ENCODE assay signal across 25 mouse cellular contexts in genomic region chr7:96617371-96617770, GRCm38 (mm10).
DNase-seq lines count a peak whose midpoint lies in the region; ATAC-seq and TF ChIP-seq lines count a peak whose summit lies in the region.
"Had no signal": no experiment of that assay in that cellular context is flagged by ENCODE, and none has a peak within 500 bp of the region (broad histone marks: within the 10 kb centered on the region; RNA-seq: fewer than 3 reads in every experiment).

No protein-coding gene starts in this region.

- 0 out of 2 replicates have a peak, but pooled peaks have one; percentile 2 for TF ChIP-seq CTCF in intestine, postnatal 0 days (IDR thresholded peaks at IDR 0.05; ENCODE audit: low read depth)
- no peak for TF ChIP-seq CTCF in kidney, adult 2 months (conservative IDR thresholded peaks at IDR 0.05; ENCODE audit: insufficient read depth, insufficient read length, low read depth, low read length)

- peak; percentile 72 for DNase-seq in midbrain, embryonic 11.5 days (ENCODE audit: low spot score, missing footprints)
- no peak for DNase-seq in limb, embryonic 10.5 days (ENCODE audit: low spot score)
- no peak for DNase-seq in kidney, adult 2 months
- DNase-seq: adrenal gland, adult 8-10 months; adrenal gland, postnatal 36 days; B cell, adult 2 months; cerebellum, adult 11-12 months; cerebellum, adult 2 months; cerebellum, adult 9-10 months; cerebellum, postnatal 10 days; cerebellum, postnatal 25 days had no signal

- no peaks in the 10 kb centered on the region for H3K27me3 ChIP-seq in intestine, postnatal 0 days (replicated peaks; ENCODE audit: control insufficient read depth, insufficient read depth, low read length)
- H3K27me3 ChIP-seq in intestine, embryonic 15.5 days (replicated peaks): no peaks in the 10 kb centered on the region
- no peaks in the 10 kb centered on the region for H3K27me3 ChIP-seq in midbrain, embryonic 11.5 days (ENCODE audit: control insufficient read depth, insufficient read depth, low read length)
- H3K27me3 ChIP-seq in midbrain, embryonic 16.5 days (ENCODE audit: control insufficient read depth, insufficient read depth, low read depth, low read length): no peaks in the 10 kb centered on the region
- H3K27me3 ChIP-seq in limb, embryonic 10.5 days (ENCODE audit: low read depth, poor library complexity, severe bottlenecking): peaks cover 4% of the 10 kb centered on the region; the same call in 1 of the 2 replicates
- H3K27me3 ChIP-seq in kidney, adult 2 months (replicated peaks; ENCODE audit: control insufficient read depth, insufficient read depth, low read length): no peaks in the 10 kb centered on the region
- H3K27me3 ChIP-seq: CH12.LX; embryonic facial prominence, embryonic 13.5 days; embryonic facial prominence, embryonic 15.5 days; forebrain, embryonic 12.5 days had no signal

- H3K4me2 ChIP-seq in intestine, postnatal 0 days (replicated peaks; ENCODE audit: low read depth): no peak overlapping the region
- H3K4me2 ChIP-seq in intestine, embryonic 15.5 days (replicated peaks): no peak overlapping the region
- H3K4me2 ChIP-seq in midbrain, embryonic 11.5 days: no peak overlapping the region
- no peak overlapping the region for H3K4me2 ChIP-seq in midbrain, embryonic 16.5 days (ENCODE audit: low read length)
- H3K4me2 ChIP-seq: embryonic facial prominence, embryonic 13.5 days; embryonic facial prominence, embryonic 15.5 days; forebrain, embryonic 12.5 days had no signal

- H3K9me3 ChIP-seq in intestine, postnatal 0 days (ENCODE audit: control insufficient read depth): no peaks in the 10 kb centered on the region
- no peaks in the 10 kb centered on the region for H3K9me3 ChIP-seq in intestine, embryonic 15.5 days
- no peaks in the 10 kb centered on the region for H3K9me3 ChIP-seq in midbrain, embryonic 11.5 days (ENCODE audit: control insufficient read depth, low read length)
- no peaks in the 10 kb centered on the region for H3K9me3 ChIP-seq in midbrain, embryonic 16.5 days (replicated peaks; ENCODE audit: control insufficient read depth, low read length, poor library complexity, severe bottlenecking)
- no peaks in the 10 kb centered on the region for H3K9me3 ChIP-seq in limb, embryonic 10.5 days (replicated peaks)
- H3K9me3 ChIP-seq: embryonic facial prominence, embryonic 13.5 days; embryonic facial prominence, embryonic 15.5 days; forebrain, embryonic 10.5 days; forebrain, embryonic 12.5 days had no signal

- 76% methylated on average over 2 of the region's 2 CpGs for WGBS in intestine, postnatal 0 days
- WGBS in intestine, embryonic 15.5 days: 52% methylated on average over 2 of the region's 2 CpGs
- WGBS in midbrain, embryonic 11.5 days: 78% methylated on average over 2 of the region's 2 CpGs
- 72% methylated on average over 2 of the region's 2 CpGs for WGBS in midbrain, embryonic 16.5 days
- 93% methylated on average over 2 of the region's 2 CpGs for WGBS in limb, embryonic 10.5 days
- 86% methylated on average over 2 of the region's 2 CpGs for WGBS in kidney, adult 2 months

- H3K36me3 ChIP-seq in intestine, postnatal 0 days (ENCODE audit: control insufficient read depth, insufficient read depth): no peaks in the 10 kb centered on the region
- H3K36me3 ChIP-seq in intestine, embryonic 15.5 days: no peaks in the 10 kb centered on the region
- H3K36me3 ChIP-seq in midbrain, embryonic 11.5 days (ENCODE audit: control insufficient read depth, insufficient read depth, low read length): no peaks in the 10 kb centered on the region
- no peaks in the 10 kb centered on the region for H3K36me3 ChIP-seq in midbrain, embryonic 16.5 days (ENCODE audit: control insufficient read depth, insufficient read depth, low read length)
- no peaks in the 10 kb centered on the region for H3K36me3 ChIP-seq in limb, embryonic 10.5 days
- no peaks in the 10 kb centered on the region for H3K36me3 ChIP-seq in kidney, adult 2 months (ENCODE audit: control insufficient read depth, insufficient read depth, low read length)
- H3K36me3 ChIP-seq: embryonic facial prominence, embryonic 13.5 days; embryonic facial prominence, embryonic 15.5 days; forebrain, embryonic 10.5 days; forebrain, embryonic 12.5 days; G1E had no signal

- H3K9ac ChIP-seq in intestine, postnatal 0 days (ENCODE audit: low read depth, low read length): no peak overlapping the region
- no peak overlapping the region for H3K9ac ChIP-seq in intestine, embryonic 15.5 days
- no peak overlapping the region for H3K9ac ChIP-seq in midbrain, embryonic 11.5 days (ENCODE audit: low read length)
- H3K9ac ChIP-seq in midbrain, embryonic 16.5 days (ENCODE audit: low read depth, low read length): no peak overlapping the region
- H3K9ac ChIP-seq: embryonic facial prominence, embryonic 13.5 days; embryonic facial prominence, embryonic 15.5 days; forebrain, embryonic 12.5 days had no signal

- ATAC-seq in intestine, postnatal 0 days: no peak
- ATAC-seq in intestine, embryonic 15.5 days: no peak
- ATAC-seq in midbrain, embryonic 11.5 days (ENCODE audit: low FRiP score): no peak
- ATAC-seq in midbrain, embryonic 16.5 days: no peak
- no peak for ATAC-seq in activated CD4-positive, CD25-positive, alpha-beta regulatory T cell, adult 4 months
- ATAC-seq: CD4-positive, CD25-positive, alpha-beta regulatory T cell, adult 4 months; forebrain, embryonic 14.5 days; forebrain, embryonic 16.5 days had no signal

- H3K27ac ChIP-seq in intestine, postnatal 0 days (ENCODE audit: low read depth, low read length): no peak overlapping the region
- no peak overlapping the region for H3K27ac ChIP-seq in intestine, embryonic 15.5 days
- H3K27ac ChIP-seq in midbrain, embryonic 11.5 days (ENCODE audit: low read depth, low read length): no peak overlapping the region
- H3K27ac ChIP-seq in midbrain, embryonic 16.5 days (ENCODE audit: low read length): no peak overlapping the region
- 0 out of 2 replicates have a peak overlapping the region, but pooled peaks have one; percentile 9 for H3K27ac ChIP-seq in limb, embryonic 10.5 days
- H3K27ac ChIP-seq in kidney, adult 2 months (ENCODE audit: insufficient read depth, low read depth, low read length): no peak overlapping the region
- H3K27ac ChIP-seq: embryonic facial prominence, embryonic 13.5 days; embryonic facial prominence, embryonic 15.5 days; forebrain, embryonic 10.5 days; forebrain, embryonic 12.5 days had no signal

- no peak for TF ChIP-seq POLR2A in kidney, adult 2 months (IDR thresholded peaks at IDR 0.05; ENCODE audit: low read depth, low read length)

- no peak overlapping the region for H3K4me3 ChIP-seq in intestine, postnatal 0 days (ENCODE audit: low read depth, low read length)
- H3K4me3 ChIP-seq in intestine, embryonic 15.5 days (replicated peaks): no peak overlapping the region
- H3K4me3 ChIP-seq in midbrain, embryonic 11.5 days (ENCODE audit: low read depth, low read length): no peak overlapping the region
- no peak overlapping the region for H3K4me3 ChIP-seq in midbrain, embryonic 16.5 days (ENCODE audit: low read depth, low read length)
- no peak overlapping the region for H3K4me3 ChIP-seq in limb, embryonic 10.5 days
- no peak overlapping the region for H3K4me3 ChIP-seq in kidney, adult 2 months (ENCODE audit: insufficient read depth, low read depth, low read length)
- H3K4me3 ChIP-seq: embryonic facial prominence, embryonic 13.5 days; embryonic facial prominence, embryonic 15.5 days; erythroblast, embryonic 14.5 days; forebrain, embryonic 10.5 days; forebrain, embryonic 12.5 days had no signal

- no peaks in the 10 kb centered on the region for H3K4me1 ChIP-seq in intestine, postnatal 0 days (replicated peaks; ENCODE audit: control insufficient read depth, insufficient read depth, low read length)
- H3K4me1 ChIP-seq in intestine, embryonic 15.5 days (replicated peaks): no peaks in the 10 kb centered on the region
- no peaks in the 10 kb centered on the region for H3K4me1 ChIP-seq in midbrain, embryonic 11.5 days (ENCODE audit: control insufficient read depth, insufficient read depth, low read length)
- H3K4me1 ChIP-seq in midbrain, embryonic 16.5 days (ENCODE audit: control insufficient read depth, insufficient read depth, low read length): no peaks in the 10 kb centered on the region
- peaks cover 51% of the 10 kb centered on the region for H3K4me1 ChIP-seq in limb, embryonic 10.5 days
- H3K4me1 ChIP-seq in kidney, adult 2 months (ENCODE audit: control insufficient read depth, insufficient read depth, low read length): no peaks in the 10 kb centered on the region
- H3K4me1 ChIP-seq: embryonic facial prominence, embryonic 15.5 days; forebrain, embryonic 10.5 days; forebrain, embryonic 12.5 days had no signal
